Mouse (Mus musculus): ENCODE results near the gene Arid1a.

DNA sequence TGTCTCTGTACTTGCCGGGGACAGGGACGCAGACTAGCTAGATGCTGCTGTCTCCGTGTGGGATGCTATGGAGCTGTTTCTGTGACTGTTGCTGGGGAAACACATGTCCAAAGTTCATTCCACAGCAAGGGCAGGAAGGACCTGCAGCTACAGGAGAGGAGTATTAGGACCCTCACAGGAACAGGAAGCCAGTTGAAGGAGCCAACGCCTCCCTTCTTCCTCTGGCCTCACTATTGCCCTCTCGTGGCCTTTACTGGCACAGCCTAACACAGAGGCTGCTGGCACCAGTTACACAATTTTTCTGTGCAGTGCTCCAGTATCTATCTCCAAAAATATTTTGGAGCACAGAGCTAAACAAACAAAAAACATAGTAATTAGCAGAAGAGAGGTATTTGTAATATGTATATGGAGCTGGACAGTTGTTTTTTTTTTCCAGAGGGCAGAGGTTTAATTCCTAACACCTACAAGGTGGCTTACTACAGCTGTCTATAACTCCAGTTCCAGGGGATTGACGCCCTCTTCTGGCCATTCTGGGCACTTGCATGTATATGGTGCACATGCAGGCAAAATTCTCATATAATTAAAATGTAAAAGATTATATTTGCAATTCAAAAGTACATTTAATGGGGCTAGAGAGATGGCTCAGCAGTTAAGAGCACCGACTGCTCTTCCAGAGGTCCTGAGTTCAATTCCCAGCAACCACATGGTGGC, 106.4 kb downstream of the Arid1a start, which contains the start of gene Zdhhc18:
- TF ChIP-seq CTCF (IDR thresholded peaks at IDR 0.05; ENCODE audit: borderline replicate concordance, insufficient read depth, low read depth, low read length) (peak; percentile 80), POLR2A (IDR thresholded peaks at IDR 0.05; ENCODE audit: borderline replicate concordance, insufficient read depth, low read length) (no peak)
